Mouse (Mus musculus): ENCODE results near the gene Epn1.

Gene Epn1

GRCm38 (mm10) chr7:5098769-5099168 is 18.7 kb downstream of the Epn1 start:
- DNase-seq: no peak

- DNase-seq: no peak
Observed at GRCm38 (mm10) chr7:5099796-5100195, 19.8 kb downstream of the Epn1 start.

GRCm38 (mm10) chr7:5101066-5101663 is 21.1 kb downstream of the Epn1 start:
- DNase-seq: no peak

- no peak for DNase-seq
Observed at GRCm38 (mm10) chr7:5102564-5102963, 22.5 kb downstream of the Epn1 start.

- DNase-seq: no peak
Observed at GRCm38 (mm10) chr7:5108272-5108671, 28.2 kb downstream of the Epn1 start.

GRCm38 (mm10) chr7:5109301-5109700 is 29.3 kb downstream of the Epn1 start:
- DNase-seq: no peak

GRCm38 (mm10) chr7:5112701-5113100 is 32.7 kb downstream of the Epn1 start:
- no peak for DNase-seq

GRCm38 (mm10) chr7:5116850-5117249 is 36.8 kb downstream of the Epn1 start, which contains the start of gene Rfpl4:
Rfpl4 (minus strand) TSS chr7:5116950.
- no peak for DNase-seq

- DNase-seq: no peak
Observed at GRCm38 (mm10) chr7:5125078-5125477, 45.0 kb downstream of the Epn1 start.

GRCm38 (mm10) chr7:5125549-5126406 is 45.7 kb downstream of the Epn1 start, which contains the start of gene Rasl2-9:
Rasl2-9 (minus strand) TSS chr7:5125950.
- DNase-seq: peak; percentile 81 to 84
